Mouse (Mus musculus) testis, adult 2 months (tissue): ENCODE results near the gene Abhd17a.

Source experiments
- CTCF ChIP-seq: fragments of 200-500 bp; IDR thresholded peaks from 2 replicates; pipeline ENCODE4 v1.5.1; 2012; ENCODE audit warnings: low read depth, mild to moderate bottlenecking, inconsistent platforms, low read length, moderate library complexity; ENCODE audit not compliant: control insufficient read depth, insufficient read depth, insufficient replicate concordance
- POLR2A ChIP-seq: fragments of 200-500 bp; IDR thresholded peaks from 2 replicates; pipeline ENCODE4 v1.6.1; 2012; ENCODE audit warnings: low read depth, mild to moderate bottlenecking, inconsistent platforms, low read length, moderate library complexity; ENCODE audit not compliant: control insufficient read depth

GRCm38 (mm10) chr10:80538180-80538579 is 52.0 kb downstream of the Abhd17a start:
- no peak for TF ChIP-seq POLR2A
- TF ChIP-seq CTCF, result no peak
